Mouse (Mus musculus) myocyte (in vitro differentiated cells): ENCODE measurements around the gene Ptprg. TPM values are rescaled to one million over a fixed set of nuclear protein-coding genes. Genes with fewer than 3 reads are reported as not detected.

Experiments
- H3K27me3 ChIP-seq: one replicate; pipeline ENCODE4 v1.6.1; 2011; ENCODE audit not compliant: control insufficient read depth, insufficient read depth, insufficient read length
- H3K36me3 ChIP-seq: one replicate; pipeline ENCODE4 v1.6.1; 2011; ENCODE audit not compliant: control insufficient read depth, insufficient read depth
- H3K4me2 ChIP-seq: one replicate; pipeline ENCODE4 v1.6.1; 2011; ENCODE audit warnings: low read depth, control low read depth
- H3K4me3 ChIP-seq: one replicate; pipeline ENCODE4 v1.5.1; 2011; ENCODE audit warnings: mild to moderate bottlenecking, control low read depth, moderate library complexity
- H3K79me2 ChIP-seq: one replicate; pipeline ENCODE4 v1.6.1; 2011; ENCODE audit not compliant: control insufficient read depth, insufficient read depth
- H3ac ChIP-seq: one replicate; pipeline ENCODE4 v1.6.1; 2011; ENCODE audit not compliant: control insufficient read depth, insufficient read length
- CEBPB ChIP-seq: IDR thresholded peaks from 2 replicates; pipeline ENCODE4 v1.6.1; 2011; ENCODE audit warnings: mild to moderate bottlenecking, moderate library complexity; ENCODE audit not compliant: poor library complexity, insufficient read depth, severe bottlenecking
- E2F4 ChIP-seq: IDR thresholded peaks from one replicate; pipeline ENCODE4 v1.6.1; 2011; ENCODE audit warnings: mild to moderate bottlenecking, control low read depth, moderate library complexity; ENCODE audit not compliant: insufficient read depth
- MAX ChIP-seq: IDR thresholded peaks from one replicate; pipeline ENCODE4 v1.6.1; 2011; ENCODE audit warnings: low read depth, mild to moderate bottlenecking, control low read depth
- MYOD1 ChIP-seq, 3 experiments: IDR thresholded peaks; one replicate each; pipeline ENCODE4 v1.6.1; 2011; ENCODE audit warnings: control low read depth in 2 of 3, low read depth in 2 of 3, mild to moderate bottlenecking in 2 of 3, moderate library complexity in 1 of 3; ENCODE audit not compliant: insufficient read length in 2 of 3, control insufficient read depth in 1 of 3
- MYOG ChIP-seq, 3 experiments: IDR thresholded peaks; one replicate each; pipeline ENCODE4 v1.6.1; 2011; ENCODE audit warnings: control low read depth in 2 of 3, low read depth in 2 of 3, mild to moderate bottlenecking in 2 of 3; ENCODE audit not compliant: insufficient read length in 2 of 3, control insufficient read depth in 1 of 3, insufficient read depth in 1 of 3
- POLR2A ChIP-seq: IDR thresholded peaks from one replicate; pipeline ENCODE4 v1.6.1; 2011; ENCODE audit warnings: low read depth, mild to moderate bottlenecking, control low read depth, moderate library complexity; ENCODE audit not compliant: insufficient read length
- POLR2AphosphoS2 ChIP-seq: IDR thresholded peaks from one replicate; pipeline ENCODE4 v1.6.1; 2011; ENCODE audit warnings: low read depth, control low read depth; ENCODE audit not compliant: insufficient read length
- REST ChIP-seq: IDR thresholded peaks from one replicate; pipeline ENCODE4 v1.6.1; 2011; ENCODE audit warnings: mild to moderate bottlenecking, control low read depth, moderate library complexity; ENCODE audit not compliant: insufficient read depth, insufficient read length
- SRF ChIP-seq: IDR thresholded peaks from one replicate; pipeline ENCODE4 v1.6.1; 2011; ENCODE audit warnings: low read depth; ENCODE audit not compliant: control insufficient read depth, insufficient read length
- TCF12 ChIP-seq: IDR thresholded peaks from one replicate; pipeline ENCODE4 v1.6.1; 2011; ENCODE audit warnings: mild to moderate bottlenecking, control low read depth; ENCODE audit not compliant: poor library complexity, insufficient read depth, severe bottlenecking
- TCF3 ChIP-seq: IDR thresholded peaks from one replicate; pipeline ENCODE4 v1.6.1; 2011; ENCODE audit warnings: low read depth, control low read depth; ENCODE audit not compliant: insufficient read length
- USF1 ChIP-seq: IDR thresholded peaks from one replicate; pipeline ENCODE4 v1.6.1; 2011; ENCODE audit warnings: low read depth, mild to moderate bottlenecking, control low read depth, moderate library complexity
- polyA plus RNA-seq: library from polyadenylated mRNA; unstranded; fragments of >200 nt; fragmentation: generic; extraction: Trizol; gene quantifications from one replicate; pipeline ENCODE4 v1.2.1, GENCODE M21; 2012; ENCODE audit warnings: missing spikeins

Gene Ptprg
- polyA plus RNA-seq, 1 experiment: 14.4 TPM

DNA sequence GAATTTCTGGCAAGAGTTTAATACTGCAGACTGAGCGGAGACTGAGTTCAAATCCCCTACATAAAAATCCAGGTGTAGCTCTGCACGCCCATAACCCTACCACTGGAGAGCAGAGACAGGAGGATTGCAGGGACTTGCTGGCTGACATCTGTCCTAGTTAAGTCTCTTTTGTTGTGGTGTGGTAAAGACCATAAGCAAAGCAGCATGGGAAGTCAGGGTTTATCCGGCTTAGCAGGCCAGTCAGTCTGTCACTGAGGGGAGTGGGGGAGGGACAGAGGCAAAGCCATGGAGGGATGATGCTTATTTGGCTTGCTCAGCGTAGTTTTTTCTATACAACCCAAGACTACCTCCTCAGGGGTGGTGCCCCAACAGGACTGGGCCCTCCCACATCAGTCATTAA, 530.7 kb downstream of the Ptprg start:
- Histone ChIP-seq H3K27me3 (no peaks in the 10 kb centered on the region), H3K4me3 (no peak overlapping the region), H3K4me2 (no peak overlapping the region), H3ac (no peak overlapping the region), H3K36me3 (no peaks in the 10 kb centered on the region), H3K79me2 (no peaks in the 10 kb centered on the region)
- TF ChIP-seq TCF3: no peak
- no peak for TF ChIP-seq E2F4
- no peak for TF ChIP-seq MYOD1 (IDR thresholded peaks at IDR 0.05; ENCODE audit: control insufficient read depth in 1 of 3, insufficient read length in 2 of 3, low read depth in 2 of 3)
- no peak for TF ChIP-seq POLR2AphosphoS2

DNA sequence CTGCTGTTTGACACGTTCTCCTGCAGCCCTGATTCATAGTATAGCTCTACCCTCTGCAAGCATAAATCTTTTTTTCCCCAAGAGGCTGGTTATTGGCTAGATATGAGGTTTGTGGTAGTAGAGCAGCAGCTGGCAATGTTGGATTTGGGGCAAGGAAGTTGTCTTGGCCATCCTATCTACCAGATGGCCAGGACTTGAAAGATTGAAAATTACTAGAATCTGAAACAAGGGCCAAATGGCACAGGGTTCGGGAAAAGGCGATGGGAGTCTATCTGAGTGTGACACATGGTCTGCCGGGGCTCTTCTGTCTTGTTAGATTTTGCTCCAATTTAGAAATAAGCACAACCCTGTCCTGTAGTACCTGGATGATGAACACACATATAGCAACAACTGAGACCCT, 531.7 kb downstream of the Ptprg start:
- Histone ChIP-seq H3ac (no peak overlapping the region), H3K27me3 (no peaks in the 10 kb centered on the region), H3K36me3 (no peaks in the 10 kb centered on the region), H3K4me3 (no peak overlapping the region), H3K79me2 (no peaks in the 10 kb centered on the region), H3K4me2 (no peak overlapping the region)
- TF ChIP-seq SRF (no peak), TCF3 (no peak), MYOD1 (IDR thresholded peaks at IDR 0.05; ENCODE audit: control insufficient read depth in 1 of 3, insufficient read length in 2 of 3, low read depth in 2 of 3) (no peak), REST (no peak), MAX (no peak), E2F4 (no peak), USF1 (no peak), CEBPB (no peak), MYOG (IDR thresholded peaks at IDR 0.05; ENCODE audit: control insufficient read depth in 1 of 3, insufficient read depth in 1 of 3, insufficient read length in 2 of 3, low read depth in 2 of 3) (no peak)

DNA sequence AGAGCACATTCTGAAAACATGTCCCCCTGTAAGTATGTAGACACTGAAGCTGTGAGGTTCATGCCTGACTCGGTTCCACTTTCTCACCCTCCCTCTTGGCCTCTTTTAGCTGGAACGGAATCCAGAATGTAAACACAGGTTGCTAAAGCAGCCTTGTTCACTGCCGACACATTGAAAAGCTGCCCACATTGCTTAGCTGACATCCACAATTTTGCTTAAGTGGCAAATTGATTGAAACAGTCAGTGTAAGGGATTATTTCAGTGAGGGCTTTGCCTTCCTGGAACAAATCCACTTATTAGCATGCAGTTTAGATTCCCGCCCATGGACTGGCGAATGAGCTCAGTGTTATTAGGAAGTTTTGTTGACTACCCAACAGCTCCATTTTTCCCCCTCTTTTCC, 532.8 kb downstream of the Ptprg start:
- Histone ChIP-seq H3K4me3 (no peak overlapping the region), H3K4me2 (no peak overlapping the region), H3K79me2 (no peaks in the 10 kb centered on the region), H3K36me3 (no peaks in the 10 kb centered on the region), H3K27me3 (no peaks in the 10 kb centered on the region), H3ac (no peak overlapping the region)
- no peak for TF ChIP-seq MYOD1 (IDR thresholded peaks at IDR 0.05; ENCODE audit: control insufficient read depth in 1 of 3, insufficient read length in 2 of 3, low read depth in 2 of 3)
- TF ChIP-seq POLR2AphosphoS2: no peak
- no peak for TF ChIP-seq USF1
- TF ChIP-seq SRF: no peak
- TF ChIP-seq MYOG (IDR thresholded peaks at IDR 0.05; ENCODE audit: control insufficient read depth in 1 of 3, insufficient read depth in 1 of 3, insufficient read length in 2 of 3, low read depth in 2 of 3): no peak
- TF ChIP-seq E2F4: no peak
- no peak for TF ChIP-seq REST
- no peak for TF ChIP-seq POLR2A
- no peak for TF ChIP-seq CEBPB

DNA sequence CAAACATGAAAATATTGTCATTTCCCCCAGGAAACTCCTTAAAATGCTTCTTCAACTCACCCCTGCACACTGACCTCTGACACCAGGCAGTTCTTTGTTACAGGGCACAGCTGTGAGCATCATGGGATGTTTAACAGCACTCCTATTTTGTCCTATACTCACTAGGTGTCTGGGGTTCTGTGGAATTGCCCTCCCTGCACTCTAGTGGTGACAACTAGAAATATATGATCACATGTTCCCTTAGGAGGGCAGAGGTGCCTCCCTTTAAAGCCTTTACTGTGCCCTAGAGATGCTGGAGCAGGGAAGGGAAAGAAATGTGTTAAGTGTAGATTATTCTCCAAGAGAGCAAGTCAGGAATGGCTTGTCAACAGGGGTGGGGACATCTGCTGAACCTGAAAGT, 536.6 kb downstream of the Ptprg start:
- no peaks in the 10 kb centered on the region for H3K27me3 ChIP-seq
- no peaks in the 10 kb centered on the region for H3K79me2 ChIP-seq
- H3K36me3 ChIP-seq: no peaks in the 10 kb centered on the region
- H3K4me2 ChIP-seq: no peak overlapping the region
- no peak for TF ChIP-seq REST
- no peak for TF ChIP-seq TCF12
- no peak for TF ChIP-seq SRF
- no peak for TF ChIP-seq MYOD1 (IDR thresholded peaks at IDR 0.05; ENCODE audit: control insufficient read depth in 1 of 3, insufficient read length in 2 of 3, low read depth in 2 of 3)
- H3ac ChIP-seq: no peak overlapping the region
- no peak overlapping the region for H3K4me3 ChIP-seq

DNA sequence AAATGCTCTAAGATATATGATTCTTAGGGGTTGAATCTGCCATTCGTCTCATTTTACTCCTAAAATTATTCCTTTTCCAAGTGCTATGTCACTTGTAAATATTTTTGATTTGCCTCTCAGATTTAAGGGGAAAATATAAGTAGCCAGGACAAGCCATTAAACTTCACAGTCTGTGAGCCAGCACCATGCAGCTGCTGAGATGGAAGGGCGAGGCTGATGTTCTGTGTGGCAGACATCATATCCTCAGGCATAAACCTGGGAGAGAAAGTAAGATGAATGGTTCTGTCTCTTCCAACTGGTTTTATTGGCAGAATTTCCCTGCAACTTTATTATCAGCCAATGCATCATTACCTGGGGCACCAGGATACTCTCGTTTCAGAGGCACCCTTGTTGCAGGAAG, 538.4 kb downstream of the Ptprg start:
- no peaks in the 10 kb centered on the region for H3K27me3 ChIP-seq
- no peak overlapping the region for H3K4me3 ChIP-seq
- TF ChIP-seq E2F4 (no peak), POLR2AphosphoS2 (no peak), TCF12 (no peak), MAX (no peak), MYOD1 (IDR thresholded peaks at IDR 0.05; ENCODE audit: control insufficient read depth in 1 of 3, insufficient read length in 2 of 3, low read depth in 2 of 3) (no peak), TCF3 (no peak), REST (no peak), POLR2A (no peak), MYOG (IDR thresholded peaks at IDR 0.05; ENCODE audit: control insufficient read depth in 1 of 3, insufficient read depth in 1 of 3, insufficient read length in 2 of 3, low read depth in 2 of 3) (no peak), USF1 (no peak), CEBPB (no peak), SRF (no peak)
- no peak overlapping the region for H3K4me2 ChIP-seq
- H3ac ChIP-seq: no peak overlapping the region
- H3K79me2 ChIP-seq: no peaks in the 10 kb centered on the region
- H3K36me3 ChIP-seq: no peaks in the 10 kb centered on the region
